Mouse (Mus musculus) NIH3T3 (cell line): ENCODE data around the gene Clic4.

Experiments used
- DNase-seq: peaks from one replicate; pipeline ENCODE4 v3.0.0-alpha.2; 2012; ENCODE audit warnings: low read depth

Clic4 gene

GRCm38 (mm10) chr4:135232563-135232962, 40.1 kb downstream of the Clic4 start:
- DNase-seq, result no peak

GRCm38 (mm10) chr4:135231543-135231942, 41.1 kb downstream of the Clic4 start:
- DNase-seq, result no peak

GRCm38 (mm10) chr4:135231136-135231535, 41.5 kb downstream of the Clic4 start:
- DNase-seq, result no peak

GRCm38 (mm10) chr4:135230661-135231060, 42.0 kb downstream of the Clic4 start:
- no peak for DNase-seq

GRCm38 (mm10) chr4:135229871-135230270, 42.7 kb downstream of the Clic4 start:
- DNase-seq, result no peak

- no peak for DNase-seq
Measured at GRCm38 (mm10) chr4:135228136-135228535, 44.5 kb downstream of the Clic4 start.

GRCm38 (mm10) chr4:135226008-135226667, 46.5 kb downstream of the Clic4 start:
- DNase-seq, result no peak

GRCm38 (mm10) chr4:135223808-135224207, 48.8 kb downstream of the Clic4 start:
- no peak for DNase-seq

GRCm38 (mm10) chr4:135221632-135222407, 50.8 kb downstream of the Clic4 start:
- DNase-seq, result peak; percentile 4

GRCm38 (mm10) chr4:135220641-135221040, 52.0 kb downstream of the Clic4 start:
- DNase-seq, result no peak

- peak; percentile 82 for DNase-seq
Measured at GRCm38 (mm10) chr4:135219652-135220051, 53.0 kb downstream of the Clic4 start.

GRCm38 (mm10) chr4:135209846-135210245, 62.8 kb downstream of the Clic4 start:
- DNase-seq, result no peak

GRCm38 (mm10) chr4:135205711-135206600, 66.7 kb downstream of the Clic4 start:
- peak; percentile 90 for DNase-seq

GRCm38 (mm10) chr4:135205254-135205653, 67.4 kb downstream of the Clic4 start:
- no peak for DNase-seq

GRCm38 (mm10) chr4:135204666-135205065, 67.9 kb downstream of the Clic4 start:
- no peak for DNase-seq

GRCm38 (mm10) chr4:135203806-135204560, 68.6 kb downstream of the Clic4 start:
- DNase-seq, result no peak

- no peak for DNase-seq
Measured at GRCm38 (mm10) chr4:135203279-135203678, 69.3 kb downstream of the Clic4 start.

GRCm38 (mm10) chr4:135201771-135202170, 70.8 kb downstream of the Clic4 start:
- DNase-seq, result no peak

- DNase-seq, result no peak
Measured at GRCm38 (mm10) chr4:135197857-135198256, 74.8 kb downstream of the Clic4 start.

GRCm38 (mm10) chr4:135192841-135193240, 79.8 kb downstream of the Clic4 start:
- peak; percentile 14 for DNase-seq

GRCm38 (mm10) chr4:135191604-135192003, 81.0 kb downstream of the Clic4 start:
- DNase-seq, result peak; percentile 21

- DNase-seq, result no peak
Measured at GRCm38 (mm10) chr4:135191185-135191584, 81.4 kb downstream of the Clic4 start.
